Mouse (Mus musculus) forebrain, postnatal 0 days (tissue): Measurements from ENCODE around the gene Pdha2. TPM values are rescaled to one million over a fixed set of nuclear protein-coding genes. Genes with fewer than 3 reads are reported as not detected.
A peak's percentile ranks its signal among the peaks of the same experiment; 100 is the strongest.

Experiments
- ATAC-seq: fragments of 200-750 bp; cut with Nextera tagmentation; 2 replicates; pipeline ENCODE4 v1.8.0; 2017; ENCODE audit warnings: mild to moderate bottlenecking, moderate library complexity
- DNase-seq: peaks from one replicate; pipeline ENCODE4 v3.0.0-alpha.2; 2015
- H3K27ac ChIP-seq: fragments of 300-500 bp; sonication (generic); 2 replicates; pipeline ENCODE4 v1.5.1; 2014; ENCODE audit warnings: low read depth, mild to moderate bottlenecking, antibody characterized with exemption, low read length, moderate library complexity, mixed read lengths
- H3K27me3 ChIP-seq: fragments of 300-500 bp; sonication (generic); 2 replicates; pipeline ENCODE4 v1.6.1; 2014; ENCODE audit warnings: mild to moderate bottlenecking, low read length, mixed read lengths; ENCODE audit not compliant: insufficient read depth
- H3K36me3 ChIP-seq: fragments of 300-500 bp; sonication (generic); 2 replicates; pipeline ENCODE4 v1.6.1; 2014; ENCODE audit warnings: mild to moderate bottlenecking, moderate library complexity; ENCODE audit not compliant: insufficient read depth
- H3K4me1 ChIP-seq: fragments of 300-500 bp; sonication (generic); 2 replicates; pipeline ENCODE4 v1.6.1; 2014; ENCODE audit warnings: antibody characterized with exemption; ENCODE audit not compliant: insufficient read depth
- H3K4me2 ChIP-seq: fragments of 300-500 bp; sonication (generic); 2 replicates; pipeline ENCODE4 v1.6.1; 2014; ENCODE audit warnings: low read depth, mild to moderate bottlenecking, moderate library complexity
- H3K4me3 ChIP-seq: fragments of 300-500 bp; sonication (generic); 2 replicates; pipeline ENCODE4 v1.5.1; 2014; ENCODE audit warnings: low read depth, low read length, mixed read lengths
- H3K9ac ChIP-seq: fragments of 300-500 bp; sonication (generic); 2 replicates; pipeline ENCODE4 v1.6.1; 2014; ENCODE audit warnings: mild to moderate bottlenecking
- H3K9me3 ChIP-seq: fragments of 300-500 bp; sonication (generic); 2 replicates; pipeline ENCODE4 v1.6.1; 2016; ENCODE audit warnings: low read length
- CTCF ChIP-seq: sonication (generic); IDR thresholded peaks from 2 replicates; pipeline ENCODE4 v1.5.1; 2016; ENCODE audit warnings: antibody characterized with exemption, control low read depth, low read depth
- WGBS: fragments of 180-500 bp; shearing (Covaris S2); extraction: QIAGEN DNeasy Blood & Tissue Kit; methylation state at CpG from one replicate; pipeline ENCODE4 v1.1.7; 2014; 5-methylcytosine and 5-hydroxymethylcytosine counted together
- polyA plus RNA-seq: library from polyadenylated mRNA; unstranded; fragments of >200 nt; fragmentation: Nextera tagmentation; extraction: Ambion mirVana; gene quantifications from 2 replicates; pipeline ENCODE4 v1.2.1, GENCODE M21; 2015
- total RNA-seq: library from RNA; depleted of rRNA; stranded (reverse); fragments of >200 nt; gene quantifications from 2 replicates; pipeline ENCODE4 v1.2.3, GENCODE M21; 2014

The Pdha2 gene
- total and polyA plus RNA-seq, 2 experiments from 2014 or later, result not detected

DNA sequence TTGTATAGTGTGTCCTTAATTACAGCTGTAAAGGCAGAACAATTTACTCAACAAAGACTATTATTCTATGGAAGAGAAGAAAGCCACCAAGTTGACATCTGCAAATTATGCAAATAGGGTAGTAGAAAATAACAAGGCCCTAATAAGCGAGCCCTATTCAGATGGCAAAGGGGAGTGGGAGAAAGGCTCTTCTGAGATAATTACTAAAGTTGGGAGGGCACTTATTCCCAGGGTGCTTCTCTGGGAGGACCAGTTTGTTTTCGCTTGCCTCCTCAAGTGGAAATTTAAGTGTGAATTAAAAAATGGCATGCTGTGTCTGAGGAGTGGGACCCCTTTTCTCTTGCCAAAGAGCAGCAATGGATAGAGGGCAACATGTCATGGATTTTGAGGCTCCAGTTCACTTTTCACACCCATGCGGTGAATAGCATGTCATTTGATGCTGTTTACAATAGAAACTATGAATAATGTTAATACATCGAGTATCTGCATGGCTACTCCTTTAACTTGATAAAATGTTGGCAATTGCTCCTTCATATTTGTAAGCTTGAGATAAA, 14.8 kb downstream of the Pdha2 start:
- Histone ChIP-seq H3K4me2 (no peak overlapping the region), H3K9me3 (no peaks in the 10 kb centered on the region), H3K27ac (no peak overlapping the region), H3K4me1 (no peaks in the 10 kb centered on the region), H3K36me3 (no peaks in the 10 kb centered on the region), H3K9ac (no peak overlapping the region), H3K4me3 (no peak overlapping the region), H3K27me3 (no peaks in the 10 kb centered on the region)
- TF ChIP-seq CTCF, result no peak
- WGBS, result 17% methylated on average over 4 of the region's 4 CpGs
- DNase-seq (no peak), ATAC-seq (peak; percentile 58; the same call in 1 of the 2 replicates)

DNA sequence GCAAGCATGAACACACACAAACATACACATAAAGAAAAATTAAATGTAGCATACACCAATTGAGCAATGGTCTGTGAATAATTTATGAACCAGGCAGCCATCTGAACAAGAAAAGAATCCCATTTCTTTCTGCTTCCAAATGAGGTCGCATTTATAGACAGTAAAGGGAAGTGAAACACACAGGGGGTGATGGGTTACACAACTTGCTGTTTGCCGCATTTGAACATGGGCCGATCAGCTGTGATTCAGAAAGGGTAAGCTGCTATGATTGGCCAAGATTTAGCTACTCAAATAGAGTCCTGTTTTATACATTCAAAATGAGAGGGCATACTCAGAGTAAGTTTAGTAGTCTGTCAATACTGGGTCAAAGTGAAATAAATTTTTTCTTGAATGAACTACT, 20.5 kb downstream of the Pdha2 start:
- Histone ChIP-seq H3K27ac (no peak overlapping the region), H3K4me1 (no peaks in the 10 kb centered on the region), H3K4me2 (no peak overlapping the region), H3K36me3 (no peaks in the 10 kb centered on the region), H3K9me3 (no peaks in the 10 kb centered on the region), H3K9ac (no peak overlapping the region), H3K27me3 (no peaks in the 10 kb centered on the region), H3K4me3 (no peak overlapping the region)
- TF ChIP-seq CTCF, result no peak
- ATAC-seq (no peak), DNase-seq (no peak)
- WGBS, result 54% methylated on average over 3 of the region's 3 CpGs

DNA sequence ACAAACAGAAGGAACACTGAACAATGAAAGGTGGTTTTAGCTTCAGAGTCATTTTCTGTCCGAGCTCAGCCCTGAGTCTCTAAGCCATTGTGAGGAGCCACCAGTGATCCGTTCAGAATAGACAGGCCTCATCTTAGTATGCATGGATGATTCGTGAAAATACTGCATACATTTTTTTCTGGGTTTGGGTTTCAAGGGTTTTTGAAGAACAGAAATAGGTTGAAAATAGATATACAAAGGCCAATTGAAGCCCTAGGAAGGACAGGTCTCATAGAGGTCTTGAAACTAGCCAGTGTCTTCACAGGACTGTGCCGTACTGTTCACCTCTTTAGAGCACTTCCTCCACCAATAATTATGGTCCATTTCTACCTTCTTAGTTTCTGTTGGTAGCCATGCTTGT, 21.7 kb downstream of the Pdha2 start:
- H3K4me2 ChIP-seq, result no peak overlapping the region
- H3K4me1 ChIP-seq, result no peaks in the 10 kb centered on the region
- no peak overlapping the region for H3K9ac ChIP-seq
- ATAC-seq, result no peak
- H3K27ac ChIP-seq, result no peak overlapping the region
- DNase-seq, result no peak
- H3K9me3 ChIP-seq, result no peaks in the 10 kb centered on the region
- 71% methylated on average over 4 of the region's 4 CpGs for WGBS
- no peaks in the 10 kb centered on the region for H3K27me3 ChIP-seq
- no peak overlapping the region for H3K4me3 ChIP-seq
- no peaks in the 10 kb centered on the region for H3K36me3 ChIP-seq
- TF ChIP-seq CTCF, result no peak

DNA sequence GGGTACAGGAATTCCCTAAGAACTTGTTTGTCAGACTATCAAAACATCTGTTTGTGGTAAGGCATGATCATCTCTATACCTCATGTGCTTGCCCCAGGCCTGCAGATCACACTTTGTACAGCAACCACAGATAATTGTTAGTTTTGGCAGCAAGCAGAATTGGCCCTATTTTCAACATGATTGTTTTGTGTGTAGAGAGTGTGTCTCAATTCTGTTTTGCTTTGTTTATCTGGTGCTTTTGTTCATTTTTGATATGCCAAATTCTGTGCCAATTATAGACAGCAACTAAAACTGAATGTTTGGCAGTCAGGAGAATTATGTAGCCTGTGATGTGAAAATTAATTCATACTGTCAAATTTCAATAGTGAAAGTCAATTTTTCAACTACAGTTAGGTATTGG, 51.2 kb downstream of the Pdha2 start:
- no peak for ATAC-seq
- no peaks in the 10 kb centered on the region for H3K27me3 ChIP-seq
- no peaks in the 10 kb centered on the region for H3K9me3 ChIP-seq
- H3K36me3 ChIP-seq, result no peaks in the 10 kb centered on the region
- H3K9ac ChIP-seq, result no peak overlapping the region
- no peak overlapping the region for H3K27ac ChIP-seq
- no peak for TF ChIP-seq CTCF
- H3K4me1 ChIP-seq, result no peaks in the 10 kb centered on the region
- peak; percentile 7 for DNase-seq
- H3K4me2 ChIP-seq, result no peak overlapping the region
- H3K4me3 ChIP-seq, result no peak overlapping the region
